Mouse (Mus musculus) testis, postnatal 14 days (tissue): ENCODE data around the gene Gm17455.
A peak's percentile ranks its signal among the peaks of the same experiment; 100 is the strongest.

Source experiments
- DNase-seq: peaks from one replicate; pipeline ENCODE4 v3.0.0; 2021; ENCODE audit warnings: low spot score

The Gm17455 gene

GRCm38 (mm10) chr10:60399449-60399848 is at the start of gene Gm17455:
Gene Gm17455 (plus strand): TSS chr10:60399726.
- no peak for DNase-seq

DNA sequence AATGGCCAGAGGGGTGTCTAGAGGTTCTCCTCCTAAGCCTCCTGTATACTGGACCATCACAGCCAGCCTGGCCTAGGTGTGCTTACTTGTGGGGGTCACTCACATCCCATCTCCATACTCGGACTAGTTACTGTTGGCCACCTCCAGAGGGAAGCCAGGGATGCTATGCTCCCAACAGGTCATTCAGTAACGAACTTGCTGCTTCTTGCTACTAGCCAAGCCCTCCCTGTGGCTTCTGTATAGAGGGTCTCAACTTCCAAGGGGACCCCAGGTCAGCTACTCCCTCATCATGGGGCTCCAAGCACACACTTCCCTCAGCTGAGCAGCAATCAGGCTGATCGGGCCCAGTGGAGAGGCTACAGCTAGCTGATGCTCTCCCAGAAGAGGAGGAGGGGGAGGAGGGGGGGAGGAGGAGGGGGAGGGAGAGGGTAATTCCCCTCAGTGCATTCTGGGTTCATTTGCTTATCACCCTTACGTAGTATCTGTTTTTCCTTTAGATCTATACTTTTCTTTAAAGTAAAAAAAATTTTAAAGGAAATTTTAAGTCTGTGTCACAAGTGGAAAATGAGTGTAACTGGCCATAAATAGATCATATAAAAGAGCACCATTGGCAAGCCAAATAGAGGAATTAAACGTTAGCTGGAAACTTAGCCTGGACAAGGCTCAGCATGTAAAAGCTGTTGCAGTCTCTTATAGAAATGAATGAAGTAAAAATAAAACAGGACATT is 49.3 kb upstream of the Gm17455 start:
- no peak for DNase-seq

- DNase-seq = peak; percentile 69
Measured at GRCm38 (mm10) chr10:60350805-60351167, 48.7 kb upstream of the Gm17455 start.

- no peak for DNase-seq
Measured at GRCm38 (mm10) chr10:60351248-60351647, 48.3 kb upstream of the Gm17455 start.

DNA sequence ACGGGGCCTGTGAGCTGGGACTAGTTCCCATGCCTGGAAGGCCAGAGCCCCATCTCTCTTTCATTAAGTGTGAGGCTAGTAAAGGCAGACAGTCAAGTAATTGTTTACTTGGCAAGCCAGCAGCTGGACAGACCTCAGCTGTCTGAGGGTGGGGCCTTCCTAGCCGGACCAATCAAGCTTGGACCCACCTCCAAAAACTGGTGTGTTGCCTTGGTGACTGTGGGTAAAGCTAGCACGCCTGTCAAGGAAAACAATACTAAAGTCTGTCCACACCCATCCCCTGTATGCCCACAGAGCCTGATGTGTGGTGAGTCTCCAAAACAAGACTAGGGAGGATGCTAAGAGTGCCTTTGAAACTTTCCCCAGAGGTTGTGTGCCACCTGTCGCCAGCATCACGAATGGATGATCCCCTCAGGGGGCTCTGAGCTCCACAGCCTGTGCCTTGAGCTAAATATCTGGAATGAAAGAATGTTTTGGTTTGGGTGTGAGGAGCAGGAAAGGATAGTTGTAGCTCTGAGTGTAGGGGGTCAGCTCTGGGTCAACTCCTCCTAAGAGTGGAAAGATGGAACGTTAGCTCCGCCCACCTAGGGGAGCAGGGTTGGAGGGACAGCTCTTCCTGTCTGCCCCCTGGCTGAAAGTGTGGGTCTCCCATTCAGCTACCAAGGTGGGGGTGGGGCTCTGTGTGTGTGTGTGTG is 47.6 kb upstream of the Gm17455 start:
- peak; percentile 32 for DNase-seq

DNA sequence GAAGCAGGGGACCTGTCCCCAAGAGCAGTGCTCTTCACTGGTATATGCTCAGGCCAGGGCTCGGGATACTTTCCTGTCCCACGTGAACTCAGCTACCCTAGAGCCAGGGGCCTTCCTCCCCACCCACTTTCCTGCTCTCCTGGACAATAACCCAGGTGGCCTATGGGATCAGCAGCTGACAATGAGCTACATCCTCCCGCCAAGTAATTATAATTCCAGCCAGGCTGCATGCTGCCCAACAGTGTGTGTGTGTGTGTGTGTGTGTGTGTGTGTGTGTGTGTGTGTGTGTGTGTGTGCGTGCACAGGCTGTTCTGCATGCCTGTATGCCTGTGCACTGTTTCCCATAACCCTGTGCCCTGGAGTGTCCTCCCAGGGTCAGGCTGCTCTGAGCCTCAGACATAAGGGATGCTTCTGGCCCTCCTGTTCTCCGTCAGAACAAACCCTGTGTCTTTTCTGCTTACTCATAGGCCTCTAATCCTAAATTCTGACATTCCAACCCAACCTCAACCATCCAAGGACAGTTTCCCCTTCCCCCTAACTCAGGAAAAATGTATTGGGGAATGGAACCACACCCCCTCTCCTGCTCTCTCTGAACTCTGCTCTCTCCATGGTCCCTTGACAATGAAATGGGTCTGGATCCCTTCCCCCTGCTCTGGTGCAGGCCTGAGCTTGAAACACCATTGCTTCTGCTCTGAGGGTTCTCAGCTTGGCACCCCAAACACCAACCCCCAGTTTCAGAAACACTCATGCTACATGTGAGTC is 46.1 kb upstream of the Gm17455 start:
- DNase-seq = no peak

DNA sequence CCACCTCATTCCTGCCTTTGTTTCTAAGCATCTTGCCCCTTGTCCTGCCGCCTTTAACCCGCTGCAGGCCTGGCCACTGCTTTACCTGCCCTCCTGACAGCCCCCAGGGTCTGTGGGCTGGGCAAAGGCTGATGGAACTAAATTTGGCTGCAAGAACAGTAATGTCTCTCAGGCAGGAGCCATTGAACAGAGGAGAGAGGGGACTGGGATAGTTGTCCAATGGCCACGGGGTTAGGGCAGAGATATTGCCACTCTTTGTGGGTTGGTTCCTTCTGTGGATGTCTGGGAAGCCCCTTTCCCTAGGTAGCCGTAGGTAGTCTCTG is 45.6 kb upstream of the Gm17455 start:
- no peak for DNase-seq

- DNase-seq = no peak
Measured at GRCm38 (mm10) chr10:60354881-60355677, 44.4 kb upstream of the Gm17455 start.

GRCm38 (mm10) chr10:60357441-60357840 is 42.1 kb upstream of the Gm17455 start:
- no peak for DNase-seq

DNA sequence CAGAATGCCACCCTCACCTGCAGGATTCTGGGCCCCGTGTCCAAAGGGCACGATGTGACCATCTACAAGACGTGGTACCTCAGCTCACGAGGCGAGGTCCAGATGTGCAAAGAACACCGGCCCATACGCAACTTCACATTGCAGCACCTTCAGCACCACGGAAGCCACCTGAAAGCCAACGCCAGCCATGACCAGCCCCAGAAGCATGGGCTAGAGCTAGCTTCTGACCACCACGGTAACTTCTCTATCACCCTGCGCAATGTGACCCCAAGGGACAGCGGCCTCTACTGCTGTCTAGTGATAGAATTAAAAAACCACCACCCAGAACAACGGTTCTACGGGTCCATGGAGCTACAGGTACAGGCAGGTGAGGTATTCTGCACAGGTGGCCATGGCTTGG is 41.6 kb upstream of the Gm17455 start:
- no peak for DNase-seq

GRCm38 (mm10) chr10:60358776-60359175 is 40.8 kb upstream of the Gm17455 start:
- no peak for DNase-seq

GRCm38 (mm10) chr10:60361615-60362309 is 37.8 kb upstream of the Gm17455 start:
- DNase-seq = no peak

- DNase-seq = no peak
Measured at GRCm38 (mm10) chr10:60362310-60362628, 37.3 kb upstream of the Gm17455 start.

DNA sequence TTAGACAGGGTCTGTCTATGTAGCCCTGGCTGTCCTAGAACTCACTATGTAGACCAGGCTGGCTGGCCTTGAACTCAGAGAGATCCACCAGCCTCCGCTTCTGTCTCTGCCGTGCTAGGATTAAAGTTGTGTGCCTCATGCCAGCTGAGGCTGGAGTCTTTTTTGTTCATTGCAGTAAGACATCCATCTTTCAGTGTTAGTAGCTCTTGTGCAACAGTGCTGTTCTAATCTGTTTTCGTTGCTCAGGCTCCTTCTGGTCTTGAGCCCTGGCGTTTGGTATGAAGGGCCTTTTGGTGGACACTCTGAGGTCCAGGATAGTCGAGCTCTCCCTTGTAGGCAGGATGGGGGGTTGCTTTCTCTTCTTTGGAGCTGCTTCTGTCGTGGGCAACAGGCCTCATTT is 36.1 kb upstream of the Gm17455 start:
- no peak for DNase-seq

GRCm38 (mm10) chr10:60367145-60367544 is 32.4 kb upstream of the Gm17455 start:
- DNase-seq = no peak

- no peak for DNase-seq
Measured at GRCm38 (mm10) chr10:60367904-60368303, 31.6 kb upstream of the Gm17455 start.

DNA sequence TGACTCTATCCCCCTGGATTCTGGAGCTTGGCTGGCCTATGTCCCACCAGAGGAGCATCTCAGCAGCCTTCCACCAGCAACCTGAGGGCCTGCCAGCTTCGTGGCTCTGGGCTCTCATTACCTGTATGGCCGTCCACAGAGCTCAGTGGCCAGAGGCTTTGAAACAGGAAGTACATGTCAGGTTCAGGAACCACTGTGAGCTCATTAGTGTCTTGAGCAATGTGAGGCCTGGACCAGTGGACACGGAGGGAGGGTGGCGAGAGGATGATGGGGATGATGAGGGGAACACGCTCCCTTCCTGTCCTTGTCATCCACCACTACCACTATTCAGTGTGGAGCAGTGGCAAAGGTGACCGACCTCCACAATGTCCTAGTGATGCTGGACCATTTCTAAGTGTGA is 30.1 kb upstream of the Gm17455 start:
- no peak for DNase-seq

DNA sequence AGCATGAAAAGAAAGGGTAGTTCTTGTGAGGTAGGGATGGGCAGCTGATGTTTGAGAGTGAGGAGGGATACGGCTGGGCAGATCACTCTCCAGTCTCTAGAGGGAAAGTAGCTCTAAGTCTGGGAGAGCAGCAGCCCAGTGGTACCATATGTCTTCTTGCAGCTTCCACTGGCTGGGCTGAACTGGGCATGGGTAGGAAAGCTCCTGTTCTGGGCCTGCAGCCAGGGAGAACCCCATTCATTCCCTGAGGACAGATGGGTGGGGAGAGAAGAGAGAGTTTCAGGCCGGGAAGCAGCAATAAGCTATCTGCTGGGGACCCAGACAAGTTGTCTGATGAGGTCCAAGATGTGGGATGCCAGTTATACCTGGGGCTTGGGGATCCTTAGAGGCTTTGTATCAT is 29.4 kb upstream of the Gm17455 start:
- no peak for DNase-seq

GRCm38 (mm10) chr10:60370601-60371061 is 28.9 kb upstream of the Gm17455 start:
- DNase-seq = no peak

DNA sequence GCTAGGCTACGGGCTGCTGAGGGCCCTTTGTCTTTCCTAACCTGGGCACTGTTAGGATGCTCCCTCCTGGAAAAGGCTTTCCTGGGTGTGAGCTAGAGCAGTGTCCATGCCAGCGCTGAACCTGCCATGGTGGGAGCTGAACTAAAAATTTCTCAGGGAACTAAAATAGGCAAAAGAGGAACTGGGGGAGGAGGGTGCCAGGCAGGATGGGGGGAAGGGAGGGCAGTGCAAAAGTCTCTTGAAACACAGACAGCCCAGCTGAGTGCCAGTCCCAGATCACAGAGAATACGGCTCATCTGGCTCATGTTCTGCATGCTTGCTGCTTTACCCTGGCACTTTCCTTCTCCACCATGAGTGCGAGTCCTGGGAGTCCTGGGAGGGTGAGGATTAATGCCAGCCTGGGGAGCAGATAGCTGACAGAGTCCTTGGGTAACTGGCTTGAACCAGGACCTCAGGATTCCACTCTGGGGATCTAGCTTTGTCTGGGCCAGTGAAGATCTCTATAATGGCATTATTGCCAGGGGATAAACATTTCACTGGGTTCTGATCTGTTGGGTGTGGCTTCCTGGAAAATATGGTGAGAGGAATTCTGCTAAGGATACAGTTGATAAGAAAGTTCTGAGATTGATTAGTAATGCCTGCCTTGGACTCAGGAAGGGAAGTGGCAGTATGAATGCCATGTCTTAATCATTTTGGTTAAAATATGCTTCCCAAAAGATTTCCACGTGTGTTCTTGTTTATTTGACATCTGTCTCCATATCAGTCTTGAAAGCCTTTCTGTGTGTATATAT is 27.7 kb upstream of the Gm17455 start:
- no peak for DNase-seq

- DNase-seq = no peak
Measured at GRCm38 (mm10) chr10:60373543-60373936, 26.0 kb upstream of the Gm17455 start.
